Mouse (Mus musculus): ENCODE results near the gene Gm14692. TPM values are rescaled to one million over a fixed set of nuclear protein-coding genes. Genes with fewer than 3 reads are reported as not detected.

Gm14692 gene
- not detected in 2 replicates for polyA plus RNA-seq (2012; rRNA removed)

GRCm38 (mm10) chrX:67695398-67695797 lies at the start of gene Gm14692:
Gene Gm14692, plus strand, starts transcription at chrX:67695698.

DNA sequence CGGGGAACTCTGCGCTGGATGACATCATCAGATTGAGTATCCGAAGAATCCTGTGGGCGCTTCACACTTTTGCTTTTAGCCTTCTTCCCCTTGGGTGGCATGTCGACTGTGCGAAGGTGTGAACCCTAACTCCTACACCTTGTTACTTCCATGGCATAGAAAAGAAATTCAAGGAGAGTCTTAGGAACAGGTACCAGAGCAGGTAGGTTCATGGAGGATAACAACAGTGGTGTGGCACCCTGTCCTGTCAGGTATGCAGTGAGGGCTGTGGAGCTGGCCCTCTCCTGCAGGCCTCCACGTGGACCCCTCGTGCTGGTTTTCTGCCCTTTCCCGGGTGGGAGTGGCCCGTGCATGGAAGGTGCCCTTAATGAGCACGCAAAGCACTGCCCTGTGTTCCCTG lies 2.0 kb upstream of the Gm14692 start, which contains the start of gene Gm1140:
Gm1140 (minus strand) TSS at position 101 of the 400 bp plus-strand sequence.

Other genes with a start within 250 kb of the Gm14692 start
- gene Gm1140, start 2.1 kb upstream of the Gm14692 start, polyA plus RNA-seq (2012; rRNA removed): not detected in 2 replicates
- gene 4933436I01Rik, start 225.8 kb downstream of the Gm14692 start, polyA plus RNA-seq (2012; rRNA removed): not detected in 2 replicates